Mouse (Mus musculus) R1 (cell line): Measurements from ENCODE around the gene Pdzd2.

ENCODE experiments used
- DNase-seq: peaks from one replicate; pipeline ENCODE4 v3.0.0-alpha.2; 2018; ENCODE audit warnings: low read depth, low spot score

The Pdzd2 gene

GRCm38 (mm10) chr15:12579196-12579595 is 160.5 kb downstream of the Pdzd2 start:
- DNase-seq, result no peak

DNA sequence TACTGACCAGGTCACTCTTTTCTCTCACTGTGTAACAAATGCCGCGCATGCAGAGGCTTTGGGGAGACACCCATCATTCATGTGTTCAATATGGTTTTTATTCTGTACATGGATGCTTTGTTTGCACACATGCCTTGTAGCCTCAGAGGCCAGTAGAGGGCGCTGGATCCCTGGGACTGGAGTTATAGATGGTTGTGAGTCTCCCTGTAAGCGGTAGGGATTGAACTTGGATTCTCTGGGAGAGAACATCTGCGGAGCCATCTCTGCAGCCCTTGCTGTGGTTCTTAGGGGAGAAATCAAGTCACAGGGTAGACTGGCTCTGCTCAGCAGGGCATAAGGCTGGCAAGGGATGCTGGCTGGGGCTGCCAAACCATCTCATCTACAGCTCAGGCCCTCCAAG is 161.4 kb downstream of the Pdzd2 start:
- peak; percentile 84 for DNase-seq

- DNase-seq, result no peak
These were observed 162.0 kb downstream of the Pdzd2 start for GRCm38 (mm10) chr15:12577715-12578114.

- DNase-seq, result peak; percentile 43
These were observed 162.5 kb downstream of the Pdzd2 start for GRCm38 (mm10) chr15:12577054-12577696.

- DNase-seq, result no peak
These were observed 166.1 kb downstream of the Pdzd2 start for GRCm38 (mm10) chr15:12573621-12574020.

DNA sequence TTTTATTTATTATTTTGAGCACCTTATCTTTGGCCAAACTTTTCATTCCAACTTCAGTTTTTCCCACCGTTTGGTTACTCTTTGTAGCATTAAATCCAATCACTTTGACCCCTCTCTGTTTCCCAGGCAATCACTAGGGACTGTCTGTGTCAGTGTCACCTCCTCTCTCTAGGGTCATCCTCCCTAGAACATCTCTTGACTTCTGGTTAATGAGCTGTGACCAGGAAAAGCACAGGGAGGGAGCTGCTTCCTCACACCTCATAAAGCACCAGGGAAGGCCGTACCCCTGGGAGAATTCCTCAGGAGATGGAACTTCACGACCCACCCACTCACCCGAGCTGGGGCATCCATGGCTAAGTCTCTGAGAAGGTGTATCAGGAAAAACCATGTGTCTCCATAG is 168.6 kb downstream of the Pdzd2 start:
- DNase-seq, result no peak

DNA sequence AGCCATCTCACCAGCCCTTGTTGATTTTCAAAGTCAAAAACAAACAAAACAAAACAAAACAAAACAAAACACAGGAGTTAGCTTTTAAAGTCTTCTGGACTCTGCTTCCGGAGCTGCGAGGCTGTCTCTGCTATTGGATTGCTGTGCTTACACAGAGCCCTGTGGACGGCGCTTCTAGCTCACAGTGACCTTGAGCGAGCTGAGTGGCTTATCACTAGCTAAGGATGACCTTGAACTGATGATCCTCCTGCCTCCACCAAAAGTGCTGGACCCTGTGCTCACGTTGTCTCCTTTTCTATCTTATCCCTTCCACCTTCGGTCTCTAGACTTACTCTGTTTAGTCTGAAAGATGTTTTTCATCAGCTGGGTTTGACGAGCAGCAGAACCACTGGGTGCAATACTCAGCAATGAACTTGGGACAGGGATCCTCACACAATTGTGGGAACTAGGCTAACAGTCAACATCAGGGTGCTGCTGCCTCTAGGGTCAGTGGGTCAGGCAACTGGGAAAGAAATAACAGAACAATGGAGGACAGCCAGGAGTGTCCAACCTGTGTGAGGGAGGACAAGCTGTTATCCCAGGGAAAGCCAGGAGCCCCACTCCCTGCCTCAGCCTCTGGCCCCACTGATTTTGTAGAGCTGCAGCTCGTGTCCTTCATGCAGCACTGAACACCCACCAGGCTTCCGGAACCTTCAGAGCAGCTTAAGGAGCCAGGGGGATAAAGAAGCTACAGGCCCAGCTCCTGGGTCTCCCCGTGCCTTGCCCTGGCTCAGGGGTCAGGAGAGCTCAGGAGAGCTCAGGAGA is 172.9 kb downstream of the Pdzd2 start:
- peak; percentile 69 for DNase-seq

- DNase-seq, result no peak
These were observed 174.4 kb downstream of the Pdzd2 start for GRCm38 (mm10) chr15:12565281-12565680.

GRCm38 (mm10) chr15:12560505-12560904 is 179.2 kb downstream of the Pdzd2 start:
- no peak for DNase-seq

- peak; percentile 50 for DNase-seq
These were observed 181.9 kb downstream of the Pdzd2 start for GRCm38 (mm10) chr15:12557663-12558436.

GRCm38 (mm10) chr15:12553211-12553610 is 186.5 kb downstream of the Pdzd2 start:
- DNase-seq, result no peak

GRCm38 (mm10) chr15:12550919-12551318 is 188.8 kb downstream of the Pdzd2 start:
- DNase-seq, result peak; percentile 66

DNA sequence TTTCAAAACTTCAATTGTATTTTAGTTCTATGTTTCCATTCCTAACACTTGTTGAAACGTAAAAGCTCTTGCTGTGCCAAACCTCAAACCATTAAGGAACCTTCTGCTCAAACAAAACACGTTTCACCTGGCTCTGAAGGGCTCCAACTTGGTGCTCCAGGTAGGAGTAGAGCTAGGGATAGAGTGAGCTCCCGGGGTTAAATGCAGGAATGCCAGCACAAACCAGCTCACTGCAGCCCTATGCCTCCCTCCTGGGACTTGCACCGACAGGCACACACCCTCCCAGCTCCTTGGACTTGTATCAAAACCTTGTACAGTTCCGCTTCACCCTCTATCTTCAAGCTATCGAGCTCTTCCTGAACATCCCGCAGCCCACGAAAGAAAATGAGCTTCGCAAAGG is 189.3 kb downstream of the Pdzd2 start:
- peak; percentile 81 for DNase-seq

- DNase-seq, result peak; percentile 97
These were observed 189.8 kb downstream of the Pdzd2 start for GRCm38 (mm10) chr15:12549919-12550305.

GRCm38 (mm10) chr15:12549271-12549918 is 190.3 kb downstream of the Pdzd2 start:
- DNase-seq, result peak; percentile 94

GRCm38 (mm10) chr15:12548696-12549095 is 191.0 kb downstream of the Pdzd2 start:
- DNase-seq, result no peak

DNA sequence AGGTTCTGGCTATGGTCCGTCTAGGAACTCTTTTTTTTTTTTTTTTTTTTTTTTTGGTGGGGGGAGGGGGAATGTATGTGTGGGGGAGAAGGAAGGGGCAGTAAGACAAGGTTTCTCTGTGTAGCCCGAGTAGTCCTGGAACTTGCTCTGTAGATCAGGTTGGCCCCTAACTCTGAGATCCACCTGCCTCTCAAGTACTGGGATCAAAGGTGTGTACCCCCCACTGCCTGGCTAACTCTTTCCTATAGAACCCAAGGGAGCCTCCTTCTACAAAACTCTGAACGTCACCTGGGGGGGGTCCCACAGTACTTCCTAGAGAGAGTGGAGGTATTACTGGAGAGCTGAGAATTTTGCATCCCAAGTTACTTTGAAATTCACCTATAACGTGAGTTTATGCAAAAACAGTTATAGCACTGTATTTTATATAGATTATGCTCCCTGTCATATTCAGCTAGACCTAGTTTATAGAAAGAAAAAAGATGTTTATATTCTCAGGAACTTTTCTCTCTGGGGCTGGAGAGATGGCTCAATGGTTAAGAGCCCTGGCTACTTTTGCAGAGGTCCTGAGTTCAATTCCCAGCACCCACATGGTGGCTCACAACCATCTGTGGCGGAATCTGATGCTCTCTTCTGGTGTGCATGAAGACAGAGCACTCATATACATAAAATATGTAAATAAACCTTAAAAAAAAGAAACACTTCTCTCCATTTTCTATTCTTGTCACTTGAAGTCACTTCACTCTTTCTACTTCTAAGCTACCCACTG is 191.9 kb downstream of the Pdzd2 start:
- DNase-seq, result no peak

- no peak for DNase-seq
These were observed 192.9 kb downstream of the Pdzd2 start for GRCm38 (mm10) chr15:12546781-12547180.

- no peak for DNase-seq
These were observed 194.1 kb downstream of the Pdzd2 start for GRCm38 (mm10) chr15:12545671-12546070.

- DNase-seq, result no peak
These were observed 194.5 kb downstream of the Pdzd2 start for GRCm38 (mm10) chr15:12545220-12545619.

DNA sequence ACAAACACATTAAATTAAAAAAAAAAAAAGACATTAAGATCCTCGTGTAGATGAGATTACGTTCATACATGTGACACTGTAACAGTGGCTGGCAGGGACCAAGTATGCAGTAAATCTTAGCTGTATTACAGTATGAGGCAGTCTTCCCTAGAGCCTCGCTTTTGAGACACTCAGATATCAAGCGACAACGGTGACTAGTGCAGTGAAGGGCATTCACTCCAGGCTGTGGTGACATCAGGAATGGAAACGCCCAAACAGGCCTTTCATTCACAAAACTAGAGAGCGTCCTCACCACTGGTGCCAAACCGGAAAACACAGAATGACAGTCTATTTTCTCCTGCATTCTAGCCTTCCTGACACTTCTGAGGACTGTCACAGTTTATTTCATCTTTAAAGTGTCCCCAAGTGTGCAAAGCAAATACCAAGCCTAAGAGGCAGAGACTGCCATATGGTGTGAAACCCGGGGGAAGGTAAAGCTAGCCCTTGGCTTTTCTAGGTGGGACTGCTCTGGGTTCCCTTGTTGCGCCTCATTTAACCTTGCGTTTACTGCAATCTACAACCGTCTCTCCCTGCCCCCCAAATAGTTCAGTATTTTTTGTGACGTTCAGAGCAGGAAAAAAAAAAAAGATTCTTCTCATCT is 195.9 kb downstream of the Pdzd2 start:
- no peak for DNase-seq
